Mouse (Mus musculus): ENCODE measurements around the gene Stk17b. TPM values are rescaled to one million over a fixed set of nuclear protein-coding genes. Genes with fewer than 3 reads are reported as not detected.

The Stk17b gene
- polyA plus RNA-seq (2015; fragmentation: Nextera tagmentation; extraction: Ambion mirVana), result 17.0 and 20.6 TPM in 2 replicates

DNA sequence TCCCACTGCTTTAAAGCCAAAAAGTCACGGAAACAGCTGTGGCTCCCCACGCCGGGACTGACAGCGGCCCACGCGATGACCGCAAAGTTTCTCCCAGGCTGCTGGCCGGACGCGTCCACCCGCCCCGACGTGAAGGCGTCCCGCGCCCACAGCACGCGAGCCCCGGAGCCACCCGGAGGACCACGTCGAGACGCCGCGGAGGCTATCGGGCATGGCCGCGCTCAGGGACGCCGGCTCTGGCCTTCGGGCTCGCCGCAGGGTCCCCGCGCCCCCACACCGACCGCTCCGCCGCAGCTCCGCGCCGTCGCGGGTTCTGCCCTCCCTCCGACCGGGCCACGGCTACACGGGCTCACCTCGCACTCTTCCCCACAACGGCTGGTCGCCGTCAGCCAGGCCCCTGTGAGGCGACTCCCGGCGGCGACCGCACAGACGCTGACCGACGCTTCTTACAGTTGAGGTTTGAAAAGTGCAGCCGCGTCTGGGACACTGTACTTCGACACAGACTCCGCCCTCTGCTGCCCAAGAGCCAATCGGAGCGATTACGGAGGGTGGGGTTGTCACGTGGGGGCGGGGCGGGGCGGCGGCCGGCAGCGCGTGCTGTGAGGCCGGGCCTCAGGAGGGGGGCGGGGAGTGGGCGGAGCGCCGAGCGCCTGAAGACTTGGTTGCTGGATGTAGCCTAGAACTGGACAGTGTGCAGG is at the start of gene Stk17b:
Stk17b (minus strand) TSS at position 504 of the 698 bp plus-strand sequence.
- Histone ChIP-seq H3K9ac (peak within 1 kb of the TSS; percentile 86), H3K27ac (peak within 1 kb of the TSS; percentile 92), H3K4me1 (no peaks in the 10 kb centered on the region), H3K4me3 (peak within 1 kb of the TSS; percentile 88), H3K36me3 (no peaks in the 10 kb centered on the region), H3K27me3 (no peaks in the 10 kb centered on the region), H3K9me3 (no peaks in the 10 kb centered on the region), H3K4me2 (peak within 1 kb of the TSS; percentile 61)
- ATAC-seq (ENCODE audit: borderline replicate concordance, extremely low read depth, low FRiP score, low TSS enrichment), result peak; percentile 99
- under 1% methylated on average over 78 of the region's 81 CpGs for WGBS

DNA sequence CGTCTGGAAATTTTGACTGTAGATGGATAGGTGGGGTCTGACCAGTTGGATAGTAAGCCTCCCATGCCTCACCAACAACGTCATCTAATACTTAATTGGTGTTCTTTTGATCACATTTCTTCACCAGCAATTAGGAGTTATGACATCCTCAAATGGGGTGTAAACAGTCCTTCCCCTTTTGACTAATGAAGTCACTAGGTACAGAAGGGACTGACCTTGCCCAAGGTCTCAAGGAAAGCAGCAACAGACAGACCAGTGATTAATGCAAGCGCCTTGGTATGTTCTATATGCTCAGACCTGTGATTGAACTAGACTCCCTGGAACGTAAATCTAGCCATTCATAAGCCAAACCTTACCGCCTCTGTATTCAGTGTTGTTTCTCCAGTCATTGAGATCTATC is 45.3 kb upstream of the Stk17b start:
- ATAC-seq (ENCODE audit: borderline replicate concordance, extremely low read depth, low FRiP score, low TSS enrichment), result no peak
- no peak overlapping the region for H3K9ac ChIP-seq
- no peak overlapping the region for H3K4me3 ChIP-seq
- no peak overlapping the region for H3K27ac ChIP-seq
- no peaks in the 10 kb centered on the region for H3K36me3 ChIP-seq
- 85% methylated on average over 5 of the region's 5 CpGs for WGBS
- H3K4me1 ChIP-seq, result no peaks in the 10 kb centered on the region
- no peaks in the 10 kb centered on the region for H3K9me3 ChIP-seq
- H3K4me2 ChIP-seq, result no peak overlapping the region
- H3K27me3 ChIP-seq, result no peaks in the 10 kb centered on the region

DNA sequence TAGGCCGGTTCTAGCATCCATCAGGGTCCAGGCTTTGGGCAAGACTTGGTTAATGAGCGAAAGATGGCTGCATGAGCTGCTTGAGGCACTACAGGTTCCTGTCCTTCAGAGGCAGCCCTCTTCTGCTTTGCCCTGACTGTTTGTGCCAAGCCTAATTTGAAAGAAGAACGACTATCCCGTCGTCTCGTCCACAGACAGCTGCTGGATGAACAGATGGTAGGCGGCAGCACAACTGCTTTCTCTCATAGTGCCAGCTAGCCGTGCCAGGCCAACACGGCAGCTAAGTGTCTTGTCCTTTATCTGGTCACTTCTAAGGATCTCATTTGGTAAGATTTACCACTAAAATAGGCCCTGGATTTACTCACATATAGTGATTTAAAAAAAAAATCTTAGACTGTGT is 44.1 kb upstream of the Stk17b start:
- Histone ChIP-seq H3K4me3 (no peak overlapping the region), H3K27ac (no peak overlapping the region), H3K36me3 (no peaks in the 10 kb centered on the region), H3K9me3 (no peaks in the 10 kb centered on the region), H3K4me2 (no peak overlapping the region), H3K4me1 (no peaks in the 10 kb centered on the region), H3K9ac (no peak overlapping the region), H3K27me3 (no peaks in the 10 kb centered on the region)
- 79% methylated on average over 9 of the region's 9 CpGs for WGBS
- no peak for ATAC-seq (ENCODE audit: borderline replicate concordance, extremely low read depth, low FRiP score, low TSS enrichment)

GRCm38 (mm10) chr1:53824446-53825337 is 39.7 kb upstream of the Stk17b start:
- no peak overlapping the region for H3K4me3 ChIP-seq
- H3K36me3 ChIP-seq, result no peaks in the 10 kb centered on the region
- WGBS, result 84% methylated on average over 9 of the region's 9 CpGs
- no peak overlapping the region for H3K27ac ChIP-seq
- no peak overlapping the region for H3K4me2 ChIP-seq
- H3K9me3 ChIP-seq, result no peaks in the 10 kb centered on the region
- ATAC-seq (ENCODE audit: borderline replicate concordance, extremely low read depth, low FRiP score, low TSS enrichment), result no peak
- no peak overlapping the region for H3K9ac ChIP-seq
- H3K4me1 ChIP-seq, result 0 out of 2 replicates have a peak, but pooled peaks cover 3% of the 10 kb centered on the region
- H3K27me3 ChIP-seq, result no peaks in the 10 kb centered on the region

- H3K4me3 ChIP-seq, result peak overlapping the region; percentile 23
- 0 out of 2 replicates have a peak, but pooled peaks cover 3% of the 10 kb centered on the region for H3K4me1 ChIP-seq
- H3K4me2 ChIP-seq, result peak overlapping the region; percentile 47
- peak overlapping the region; percentile 25 for H3K27ac ChIP-seq
- ATAC-seq (ENCODE audit: borderline replicate concordance, extremely low read depth, low FRiP score, low TSS enrichment), result peak; percentile 57; the same call in 1 of the 2 replicates
- H3K36me3 ChIP-seq, result no peaks in the 10 kb centered on the region
- H3K27me3 ChIP-seq, result no peaks in the 10 kb centered on the region
- H3K9ac ChIP-seq, result no peak overlapping the region
- 15% methylated on average over 10 of the region's 10 CpGs for WGBS
- H3K9me3 ChIP-seq, result no peaks in the 10 kb centered on the region
Measured at GRCm38 (mm10) chr1:53823687-53824445, 38.8 kb upstream of the Stk17b start.

- Histone ChIP-seq H3K9me3 (no peaks in the 10 kb centered on the region), H3K27me3 (no peaks in the 10 kb centered on the region), H3K9ac (no peak overlapping the region), H3K36me3 (no peaks in the 10 kb centered on the region), H3K27ac (no peak overlapping the region), H3K4me3 (no peak overlapping the region), H3K4me1 (0 out of 2 replicates have a peak, but pooled peaks cover 5% of the 10 kb centered on the region), H3K4me2 (no peak overlapping the region)
- ATAC-seq (ENCODE audit: borderline replicate concordance, extremely low read depth, low FRiP score, low TSS enrichment), result no peak
Measured at GRCm38 (mm10) chr1:53821983-53822382, 37.0 kb upstream of the Stk17b start.

DNA sequence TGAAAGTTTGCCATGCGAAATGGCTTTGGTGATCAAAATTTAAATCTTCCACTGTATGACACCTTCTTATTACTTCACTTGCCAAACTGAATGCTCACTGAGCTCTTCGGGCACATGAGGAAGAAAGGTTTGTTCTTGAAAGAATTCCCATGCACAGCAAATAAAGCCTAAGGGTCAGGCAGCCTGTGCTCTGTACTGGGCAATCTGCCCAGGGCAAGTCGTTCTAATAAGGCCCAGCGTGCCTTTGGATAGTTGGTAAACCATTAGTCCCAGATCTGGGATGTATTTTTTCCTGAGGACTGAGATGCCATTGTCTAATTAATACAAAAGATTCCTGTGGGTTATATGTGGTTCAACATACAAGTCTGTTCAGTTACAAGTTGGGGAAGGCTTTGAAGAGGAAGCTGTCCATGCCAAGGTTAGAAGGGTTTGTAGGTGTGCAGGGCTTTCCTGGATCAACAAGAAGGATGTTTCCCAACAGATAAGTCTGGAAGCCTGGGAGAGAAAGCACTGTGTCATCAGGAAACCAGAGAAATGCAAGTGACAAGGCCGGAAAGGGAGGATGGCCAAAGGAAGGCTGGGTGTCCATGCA is 35.1 kb upstream of the Stk17b start:
- Histone ChIP-seq H3K36me3 (no peaks in the 10 kb centered on the region), H3K9me3 (no peaks in the 10 kb centered on the region), H3K4me2 (no peak overlapping the region), H3K9ac (no peak overlapping the region), H3K27ac (no peak overlapping the region), H3K27me3 (no peaks in the 10 kb centered on the region), H3K4me3 (no peak overlapping the region), H3K4me1 (0 out of 2 replicates have a peak, but pooled peaks cover 5% of the 10 kb centered on the region)
- no peak for ATAC-seq (ENCODE audit: borderline replicate concordance, extremely low read depth, low FRiP score, low TSS enrichment)
- WGBS, result 57% methylated on average over 5 of the region's 5 CpGs

DNA sequence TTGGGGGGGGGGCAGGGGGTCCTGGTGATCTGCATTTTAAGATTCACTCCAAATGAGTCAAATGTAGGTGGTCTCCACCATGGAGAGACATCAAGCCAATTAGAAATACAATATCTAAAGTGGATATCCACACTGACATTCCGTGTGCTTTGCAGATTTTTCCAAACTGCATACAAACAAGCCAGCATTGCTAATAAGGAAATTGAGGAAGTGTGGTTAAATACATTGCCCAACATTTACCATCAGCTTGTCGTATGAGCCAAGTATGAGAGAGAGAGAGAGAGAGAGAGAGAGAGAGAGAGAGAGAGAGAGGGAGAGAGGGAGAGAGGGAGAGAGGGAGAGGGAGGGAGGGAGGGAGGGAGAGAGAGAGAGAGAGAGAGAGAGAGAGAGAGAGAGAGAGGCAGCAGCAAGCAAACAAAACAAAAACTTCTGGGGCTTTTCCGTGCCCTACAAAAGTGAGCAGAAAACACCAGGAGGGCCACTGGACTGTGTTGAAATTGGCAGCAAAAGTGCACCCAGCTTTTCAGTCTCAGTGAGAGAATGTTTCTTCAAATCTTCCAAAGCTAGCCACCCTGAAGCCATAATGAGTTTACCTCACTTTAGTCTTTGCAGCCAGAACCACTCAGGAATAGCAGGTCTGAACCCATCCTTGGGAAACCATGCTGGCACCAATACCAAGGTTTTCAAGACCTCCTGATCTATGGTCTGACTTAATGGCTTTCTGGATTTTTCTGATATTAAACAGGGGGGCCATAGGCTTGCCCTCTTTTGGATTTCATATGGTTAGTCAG is 33.2 kb upstream of the Stk17b start:
- Histone ChIP-seq H3K9ac (no peak overlapping the region), H3K9me3 (no peaks in the 10 kb centered on the region), H3K4me3 (no peak overlapping the region), H3K27ac (no peak overlapping the region), H3K36me3 (no peaks in the 10 kb centered on the region), H3K4me1 (0 out of 2 replicates have a peak, but pooled peaks cover 2% of the 10 kb centered on the region), H3K27me3 (no peaks in the 10 kb centered on the region), H3K4me2 (no peak overlapping the region)
- ATAC-seq (ENCODE audit: borderline replicate concordance, extremely low read depth, low FRiP score, low TSS enrichment), result no peak
- WGBS, result 42% methylated on average over 3 of the region's 3 CpGs

- H3K4me1 ChIP-seq, result 0 out of 2 replicates have a peak, but pooled peaks cover 2% of the 10 kb centered on the region
- no peak overlapping the region for H3K9ac ChIP-seq
- ATAC-seq (ENCODE audit: borderline replicate concordance, extremely low read depth, low FRiP score, low TSS enrichment), result no peak
- H3K27ac ChIP-seq, result no peak overlapping the region
- no peak overlapping the region for H3K4me2 ChIP-seq
- H3K36me3 ChIP-seq, result no peaks in the 10 kb centered on the region
- H3K27me3 ChIP-seq, result no peaks in the 10 kb centered on the region
- H3K4me3 ChIP-seq, result no peak overlapping the region
- H3K9me3 ChIP-seq, result no peaks in the 10 kb centered on the region
- WGBS, result 72% methylated on average over 2 of the region's 2 CpGs
Measured at GRCm38 (mm10) chr1:53816353-53816752, 31.3 kb upstream of the Stk17b start.

GRCm38 (mm10) chr1:53814077-53814705 is 29.2 kb upstream of the Stk17b start:
- H3K4me3 ChIP-seq, result no peak overlapping the region
- no peak overlapping the region for H3K27ac ChIP-seq
- no peak overlapping the region for H3K4me2 ChIP-seq
- H3K9me3 ChIP-seq, result no peaks in the 10 kb centered on the region
- 0 out of 2 replicates have a peak, but pooled peaks cover 2% of the 10 kb centered on the region for H3K4me1 ChIP-seq
- no peaks in the 10 kb centered on the region for H3K27me3 ChIP-seq
- H3K9ac ChIP-seq, result no peak overlapping the region
- 64% methylated on average over 2 of the region's 2 CpGs for WGBS
- no peak for ATAC-seq (ENCODE audit: borderline replicate concordance, extremely low read depth, low FRiP score, low TSS enrichment)
- H3K36me3 ChIP-seq, result no peaks in the 10 kb centered on the region

Data from lung, embryonic 15.5 days (tissue).